Mouse (Mus musculus): Measurements from ENCODE around the gene Asic5. TPM values are rescaled to one million over a fixed set of nuclear protein-coding genes. Genes with fewer than 3 reads are reported as not detected.

The Asic5 gene
- total RNA-seq, 1 experiment: not detected

GRCm38 (mm10) chr3:81963768-81964167 is 18.3 kb upstream of the Asic5 start:
- TF ChIP-seq MAFK (IDR thresholded peaks at IDR 0.05; ENCODE audit: insufficient read depth, low read depth, low read length) (no peak), CHD2 (IDR thresholded peaks at IDR 0.05; ENCODE audit: low read depth, low read length) (no peak), ZC3H11A (IDR thresholded peaks at IDR 0.05; ENCODE audit: borderline replicate concordance, low read depth, low read length) (no peak), HCFC1 (IDR thresholded peaks at IDR 0.05; ENCODE audit: borderline replicate concordance, insufficient read depth, low read length) (no peak), ZNF384 (IDR thresholded peaks at IDR 0.05; ENCODE audit: low read depth, low read length) (no peak)
- Histone ChIP-seq H3K4me1 (ENCODE audit: control insufficient read depth in 2 of 2, insufficient read depth in 2 of 2, low read length in 2 of 2, poor library complexity in 1 of 2) (no peaks in the 10 kb centered on the region), H3K36me3 (ENCODE audit: control insufficient read depth, insufficient read depth, low read length, poor library complexity, severe bottlenecking) (no peaks in the 10 kb centered on the region), H3K9me3 (ENCODE audit: control insufficient read depth, insufficient read depth, low read depth, low read length) (no peaks in the 10 kb centered on the region), H3K4me3 (ENCODE audit: insufficient read depth in 1 of 2, low read depth in 1 of 2, low read length in 2 of 2, poor library complexity in 1 of 2, severe bottlenecking in 1 of 2) (no peak overlapping the region), H3K27ac (ENCODE audit: insufficient read depth, low read depth, low read length, poor library complexity, severe bottlenecking) (no peak overlapping the region), H3K9ac (ENCODE audit: insufficient read depth, low read depth, low read length, poor library complexity, severe bottlenecking) (no peak overlapping the region)
- no peak for DNase-seq (ENCODE audit: low read depth, low spot score)
- in situ Hi-C loops (cut with MboI; ENCODE audit: low sequenced_read_pairs in 2 of 2, unreplicated experiment in 2 of 2): no loop called here

GRCm38 (mm10) chr3:81964596-81964995 is 17.5 kb upstream of the Asic5 start:
- Histone ChIP-seq H3K27ac (ENCODE audit: insufficient read depth, low read depth, low read length, poor library complexity, severe bottlenecking) (no peak overlapping the region), H3K4me3 (ENCODE audit: insufficient read depth in 1 of 2, low read depth in 1 of 2, low read length in 2 of 2, poor library complexity in 1 of 2, severe bottlenecking in 1 of 2) (no peak overlapping the region), H3K4me1 (ENCODE audit: control insufficient read depth in 2 of 2, insufficient read depth in 2 of 2, low read length in 2 of 2, poor library complexity in 1 of 2) (no peaks in the 10 kb centered on the region), H3K36me3 (ENCODE audit: control insufficient read depth, insufficient read depth, low read length, poor library complexity, severe bottlenecking) (no peaks in the 10 kb centered on the region), H3K9me3 (ENCODE audit: control insufficient read depth, insufficient read depth, low read depth, low read length) (no peaks in the 10 kb centered on the region), H3K9ac (ENCODE audit: insufficient read depth, low read depth, low read length, poor library complexity, severe bottlenecking) (no peak overlapping the region)
- no peak for TF ChIP-seq ZC3H11A (IDR thresholded peaks at IDR 0.05; ENCODE audit: borderline replicate concordance, low read depth, low read length)
- no peak for DNase-seq (ENCODE audit: low read depth, low spot score)
- in situ Hi-C loops (cut with MboI; ENCODE audit: low sequenced_read_pairs in 2 of 2, unreplicated experiment in 2 of 2): no loop called here

- Histone ChIP-seq H3K4me3 (ENCODE audit: insufficient read depth in 1 of 2, low read depth in 1 of 2, low read length in 2 of 2, poor library complexity in 1 of 2, severe bottlenecking in 1 of 2) (no peak overlapping the region), H3K9ac (ENCODE audit: insufficient read depth, low read depth, low read length, poor library complexity, severe bottlenecking) (no peak overlapping the region), H3K4me1 (ENCODE audit: control insufficient read depth in 2 of 2, insufficient read depth in 2 of 2, low read length in 2 of 2, poor library complexity in 1 of 2) (no peaks in the 10 kb centered on the region), H3K36me3 (ENCODE audit: control insufficient read depth, insufficient read depth, low read length, poor library complexity, severe bottlenecking) (no peaks in the 10 kb centered on the region), H3K9me3 (ENCODE audit: control insufficient read depth, insufficient read depth, low read depth, low read length) (no peaks in the 10 kb centered on the region), H3K27ac (ENCODE audit: insufficient read depth, low read depth, low read length, poor library complexity, severe bottlenecking) (no peak overlapping the region)
- in situ Hi-C loops (cut with MboI; ENCODE audit: low sequenced_read_pairs in 2 of 2, unreplicated experiment in 2 of 2): no loop called here
- no peak for TF ChIP-seq ZC3H11A (IDR thresholded peaks at IDR 0.05; ENCODE audit: borderline replicate concordance, low read depth, low read length)
- TF ChIP-seq ZNF384 (IDR thresholded peaks at IDR 0.05; ENCODE audit: low read depth, low read length): no peak
- TF ChIP-seq MAFK (IDR thresholded peaks at IDR 0.05; ENCODE audit: insufficient read depth, low read depth, low read length): no peak
- no peak for TF ChIP-seq CHD2 (IDR thresholded peaks at IDR 0.05; ENCODE audit: low read depth, low read length)
- TF ChIP-seq HCFC1 (IDR thresholded peaks at IDR 0.05; ENCODE audit: borderline replicate concordance, insufficient read depth, low read length): no peak
- no peak for DNase-seq (ENCODE audit: low read depth, low spot score)
Measured at GRCm38 (mm10) chr3:81975607-81976006, 6.5 kb upstream of the Asic5 start.

GRCm38 (mm10) chr3:81976102-81976501 is 6.0 kb upstream of the Asic5 start, which contains the start of gene Tdo2:
Tdo2 (minus strand) TSS chr3:81976202.
- Histone ChIP-seq H3K9me3 (ENCODE audit: control insufficient read depth, insufficient read depth, low read depth, low read length) (no peaks in the 10 kb centered on the region), H3K27ac (ENCODE audit: insufficient read depth, low read depth, low read length, poor library complexity, severe bottlenecking) (no peak within 1 kb of the TSS), H3K4me1 (ENCODE audit: control insufficient read depth in 2 of 2, insufficient read depth in 2 of 2, low read length in 2 of 2, poor library complexity in 1 of 2) (no peaks in the 10 kb centered on the region), H3K36me3 (ENCODE audit: control insufficient read depth, insufficient read depth, low read length, poor library complexity, severe bottlenecking) (no peaks in the 10 kb centered on the region), H3K9ac (ENCODE audit: insufficient read depth, low read depth, low read length, poor library complexity, severe bottlenecking) (no peak within 1 kb of the TSS), H3K4me3 (ENCODE audit: insufficient read depth in 1 of 2, low read depth in 1 of 2, low read length in 2 of 2, poor library complexity in 1 of 2, severe bottlenecking in 1 of 2) (no peak within 1 kb of the TSS)
- in situ Hi-C loops (cut with MboI; ENCODE audit: low sequenced_read_pairs in 2 of 2, unreplicated experiment in 2 of 2): no loop called here
- TF ChIP-seq ZC3H11A (IDR thresholded peaks at IDR 0.05; ENCODE audit: borderline replicate concordance, low read depth, low read length): no peak
- TF ChIP-seq HCFC1 (IDR thresholded peaks at IDR 0.05; ENCODE audit: borderline replicate concordance, insufficient read depth, low read length): no peak
- TF ChIP-seq ZNF384 (IDR thresholded peaks at IDR 0.05; ENCODE audit: low read depth, low read length): no peak
- TF ChIP-seq MAFK (IDR thresholded peaks at IDR 0.05; ENCODE audit: insufficient read depth, low read depth, low read length): no peak
- no peak for TF ChIP-seq CHD2 (IDR thresholded peaks at IDR 0.05; ENCODE audit: low read depth, low read length)
- no peak for DNase-seq (ENCODE audit: low read depth, low spot score)

- Histone ChIP-seq H3K9me3 (ENCODE audit: control insufficient read depth, insufficient read depth, low read depth, low read length) (no peaks in the 10 kb centered on the region), H3K4me3 (ENCODE audit: insufficient read depth in 1 of 2, low read depth in 1 of 2, low read length in 2 of 2, poor library complexity in 1 of 2, severe bottlenecking in 1 of 2) (no peak overlapping the region), H3K36me3 (ENCODE audit: control insufficient read depth, insufficient read depth, low read length, poor library complexity, severe bottlenecking) (no peaks in the 10 kb centered on the region), H3K4me1 (ENCODE audit: control insufficient read depth in 2 of 2, insufficient read depth in 2 of 2, low read length in 2 of 2, poor library complexity in 1 of 2) (no peaks in the 10 kb centered on the region), H3K27ac (ENCODE audit: insufficient read depth, low read depth, low read length, poor library complexity, severe bottlenecking) (no peak overlapping the region), H3K9ac (ENCODE audit: insufficient read depth, low read depth, low read length, poor library complexity, severe bottlenecking) (no peak overlapping the region)
- TF ChIP-seq HCFC1 (IDR thresholded peaks at IDR 0.05; ENCODE audit: borderline replicate concordance, insufficient read depth, low read length) (no peak), MAFK (IDR thresholded peaks at IDR 0.05; ENCODE audit: insufficient read depth, low read depth, low read length) (no peak), ZNF384 (IDR thresholded peaks at IDR 0.05; ENCODE audit: low read depth, low read length) (no peak), ZC3H11A (IDR thresholded peaks at IDR 0.05; ENCODE audit: borderline replicate concordance, low read depth, low read length) (no peak), CHD2 (IDR thresholded peaks at IDR 0.05; ENCODE audit: low read depth, low read length) (no peak)
- DNase-seq (ENCODE audit: low read depth, low spot score): no peak
- in situ Hi-C loops (cut with MboI; ENCODE audit: low sequenced_read_pairs in 2 of 2, unreplicated experiment in 2 of 2): no loop called here
Measured at GRCm38 (mm10) chr3:81981576-81981975, 514 bp upstream of the Asic5 start.

Measured in ES-E14 (cell line).